Mouse (Mus musculus) neural tube, embryonic 11.5 days (tissue): ENCODE measurements around the gene Thbs3. TPM values are rescaled to one million over a fixed set of nuclear protein-coding genes. Genes with fewer than 3 reads are reported as not detected.

Source experiments
- ATAC-seq: fragments of 200-750 bp; cut with Nextera tagmentation; 2 replicates; pipeline ENCODE4 v1.8.0; 2017; ENCODE audit warnings: moderate number of reproducible peaks, mild to moderate bottlenecking, moderate TSS enrichment, moderate library complexity; ENCODE audit not compliant: insufficient read depth, low FRiP score, low TSS enrichment
- DNase-seq: peaks from one replicate; pipeline ENCODE4 v3.0.0-alpha.2; 2015; ENCODE audit warnings: low spot score
- H3K27ac ChIP-seq: fragments of 300-500 bp; sonication (generic); 2 replicates; pipeline ENCODE4 v1.5.1; 2014; ENCODE audit warnings: low read depth, mild to moderate bottlenecking, low read length
- H3K27me3 ChIP-seq: fragments of 300-500 bp; sonication (generic); 2 replicates; pipeline ENCODE4 v1.6.1; 2014; ENCODE audit warnings: mild to moderate bottlenecking, low read length, mixed read lengths; ENCODE audit not compliant: control insufficient read depth, insufficient read depth
- H3K36me3 ChIP-seq: fragments of 300-500 bp; sonication (generic); 2 replicates; pipeline ENCODE4 v1.6.1; 2014; ENCODE audit warnings: mild to moderate bottlenecking, low read length, moderate library complexity, mixed read lengths; ENCODE audit not compliant: control insufficient read depth, insufficient read depth
- H3K4me1 ChIP-seq: fragments of 300-500 bp; sonication (generic); 2 replicates; pipeline ENCODE4 v1.6.1; 2014; ENCODE audit warnings: low read length, mixed read lengths; ENCODE audit not compliant: control insufficient read depth, insufficient read depth
- H3K4me2 ChIP-seq: fragments of 300-500 bp; sonication (generic); 2 replicates; pipeline ENCODE4 v1.6.1; 2014; ENCODE audit warnings: low read depth, mild to moderate bottlenecking, moderate library complexity
- H3K4me3 ChIP-seq: fragments of 300-500 bp; sonication (generic); 2 replicates; pipeline ENCODE4 v1.5.1; 2014; ENCODE audit warnings: low read depth, low read length
- H3K9ac ChIP-seq: fragments of 300-500 bp; sonication (generic); 2 replicates; pipeline ENCODE4 v1.6.1; 2014; ENCODE audit warnings: mild to moderate bottlenecking, low read length
- H3K9me3 ChIP-seq: fragments of 300-500 bp; sonication (generic); 2 replicates; pipeline ENCODE4 v1.6.1; 2016; ENCODE audit warnings: low read length; ENCODE audit not compliant: control insufficient read depth
- WGBS: fragments of 180-500 bp; shearing (Covaris S2); extraction: QIAGEN DNeasy Blood & Tissue Kit; methylation state at CpG from one replicate; pipeline ENCODE4 v1.1.7; 2014; 5-methylcytosine and 5-hydroxymethylcytosine counted together
- polyA plus RNA-seq: library from polyadenylated mRNA; unstranded; fragments of >200 nt; fragmentation: Nextera tagmentation; extraction: Ambion mirVana; gene quantifications from 2 replicates; pipeline ENCODE4 v1.2.1, GENCODE M21; 2014

Gene Thbs3
- polyA plus RNA-seq, 1 experiment from 2014 or later: 26.3 TPM

DNA sequence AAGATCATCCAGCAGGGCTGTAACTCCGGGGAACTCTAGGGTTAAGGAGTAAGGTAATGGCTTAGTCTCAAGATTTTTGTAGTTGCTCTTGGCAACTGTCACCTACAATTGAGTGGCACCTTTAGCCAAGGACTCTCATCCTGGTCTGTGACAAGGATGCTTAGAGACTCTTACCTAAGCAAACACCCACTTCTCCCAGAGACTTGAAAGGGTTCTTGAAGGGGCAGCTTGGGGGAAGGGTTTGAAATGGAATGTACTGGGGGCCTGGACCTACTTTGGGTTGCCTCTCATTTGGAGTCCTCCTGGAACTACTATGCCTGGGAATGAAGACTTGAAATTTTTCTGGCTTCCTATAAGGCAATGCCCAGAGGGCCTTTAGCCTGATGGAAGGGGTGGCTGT is 3.3 kb downstream of the Thbs3 start:
- no peak for DNase-seq
- H3K27me3 ChIP-seq: no peaks in the 10 kb centered on the region
- no peak overlapping the region for H3K4me3 ChIP-seq
- no peak overlapping the region for H3K9ac ChIP-seq
- peaks cover 16% of the 10 kb centered on the region for H3K4me1 ChIP-seq
- no peak for ATAC-seq
- peaks cover 5% of the 10 kb centered on the region for H3K36me3 ChIP-seq
- H3K27ac ChIP-seq: no peak overlapping the region
- no peaks in the 10 kb centered on the region for H3K9me3 ChIP-seq
- WGBS: 85% methylated on average over 1 of the region's 1 CpGs
- H3K4me2 ChIP-seq: no peak overlapping the region

DNA sequence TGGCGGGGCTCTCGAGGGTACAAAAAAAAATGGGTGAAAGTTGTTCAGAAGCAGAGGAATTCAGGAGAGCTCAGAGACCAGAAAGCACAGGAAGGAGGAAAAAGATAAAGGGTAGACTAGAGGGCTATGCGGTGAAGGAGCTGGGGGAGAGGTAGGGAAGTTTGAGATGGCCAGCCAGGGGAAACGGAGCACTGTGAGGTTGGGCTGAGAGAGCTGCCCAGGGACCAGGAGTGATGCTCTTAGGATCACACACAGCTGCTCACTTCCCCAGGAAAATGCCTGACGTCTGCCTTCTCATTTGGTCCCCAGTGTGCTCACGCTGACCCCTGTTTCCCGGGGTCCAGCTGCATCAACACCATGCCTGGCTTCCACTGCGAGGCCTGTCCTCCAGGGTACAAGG is 4.6 kb downstream of the Thbs3 start:
- Histone ChIP-seq H3K4me2 (no peak overlapping the region), H3K27ac (no peak overlapping the region), H3K36me3 (peaks cover 7% of the 10 kb centered on the region), H3K4me3 (no peak overlapping the region), H3K27me3 (no peaks in the 10 kb centered on the region), H3K9ac (no peak overlapping the region; the same call in 1 of the 2 replicates), H3K9me3 (no peaks in the 10 kb centered on the region), H3K4me1 (peaks cover 22% of the 10 kb centered on the region)
- ATAC-seq: no peak
- WGBS: 45% methylated on average over 8 of the region's 8 CpGs
- no peak for DNase-seq

DNA sequence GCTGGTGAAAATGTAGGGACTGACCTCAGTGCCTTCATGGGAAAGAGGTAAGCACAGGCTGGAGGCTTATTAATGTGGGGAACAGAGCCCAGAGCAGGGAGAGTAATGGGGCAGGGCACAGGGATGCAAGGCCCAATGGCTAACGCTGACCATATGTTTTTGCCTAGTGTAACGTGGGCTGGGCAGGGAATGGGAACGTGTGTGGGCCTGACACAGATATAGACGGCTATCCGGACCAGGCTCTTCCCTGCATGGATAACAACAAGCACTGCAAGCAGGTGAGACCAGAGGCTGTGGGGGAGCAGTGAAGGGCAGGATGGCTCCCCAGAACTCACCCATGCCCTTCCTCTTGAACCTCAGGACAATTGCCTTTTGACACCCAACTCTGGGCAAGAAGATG is 6.2 kb downstream of the Thbs3 start:
- H3K4me2 ChIP-seq: no peak overlapping the region
- peaks cover 18% of the 10 kb centered on the region for H3K4me1 ChIP-seq
- H3K27me3 ChIP-seq: no peaks in the 10 kb centered on the region
- ATAC-seq: no peak
- no peaks in the 10 kb centered on the region for H3K9me3 ChIP-seq
- H3K27ac ChIP-seq: no peak overlapping the region
- H3K9ac ChIP-seq: no peak overlapping the region
- peaks cover 7% of the 10 kb centered on the region for H3K36me3 ChIP-seq
- DNase-seq: no peak
- H3K4me3 ChIP-seq: no peak overlapping the region
- 67% methylated on average over 5 of the region's 5 CpGs for WGBS

DNA sequence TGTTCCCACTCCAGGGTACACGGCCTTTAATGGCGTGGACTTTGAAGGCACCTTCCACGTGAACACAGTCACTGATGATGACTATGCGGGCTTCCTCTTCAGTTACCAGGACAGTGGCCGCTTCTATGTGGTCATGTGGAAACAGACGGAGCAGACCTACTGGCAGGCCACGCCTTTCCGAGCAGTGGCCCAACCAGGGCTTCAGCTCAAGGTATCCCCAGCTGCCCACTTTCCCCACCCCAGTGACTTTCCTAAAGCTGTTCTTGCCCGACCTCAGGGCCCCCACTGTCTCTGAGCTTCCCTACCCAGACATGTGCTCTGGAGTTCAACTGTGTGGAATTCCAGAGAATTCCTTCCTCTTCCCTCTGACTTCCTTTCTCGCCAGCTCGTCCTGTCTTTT is 9.8 kb downstream of the Thbs3 start:
- Histone ChIP-seq H3K4me3 (peak overlapping the region; percentile 64), H3K9ac (peak overlapping the region; percentile 75), H3K4me1 (peaks cover 23% of the 10 kb centered on the region), H3K27ac (peak overlapping the region; percentile 79), H3K4me2 (peak overlapping the region; percentile 80), H3K36me3 (peaks cover 7% of the 10 kb centered on the region), H3K27me3 (no peaks in the 10 kb centered on the region), H3K9me3 (no peaks in the 10 kb centered on the region)
- WGBS: 61% methylated on average over 11 of the region's 11 CpGs
- ATAC-seq (no peak), DNase-seq (no peak)

DNA sequence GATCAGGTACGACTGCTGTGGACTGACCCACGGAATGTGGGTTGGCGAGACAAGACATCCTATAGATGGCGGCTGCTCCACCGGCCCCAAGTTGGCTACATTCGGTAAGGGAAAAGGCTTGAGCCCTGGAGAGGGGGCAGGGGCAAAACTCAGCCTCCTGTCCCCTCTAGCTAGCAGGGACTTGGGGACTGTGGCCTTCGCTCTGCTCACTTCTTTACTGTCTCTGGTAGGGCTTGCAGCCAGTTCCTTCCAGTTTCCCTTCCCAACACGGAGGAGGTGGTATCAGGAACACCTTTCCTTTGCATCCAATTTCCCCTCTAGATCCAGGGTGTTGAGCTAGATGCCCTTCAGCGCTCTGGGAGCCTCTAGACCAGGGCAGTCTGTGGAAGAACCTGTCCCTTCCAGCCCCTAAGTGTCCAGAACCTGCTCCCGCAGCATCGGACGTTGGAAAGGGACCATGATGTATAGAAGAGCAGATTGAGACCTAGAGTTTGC is 10.4 kb downstream of the Thbs3 start:
- Histone ChIP-seq H3K4me1 (peaks cover 23% of the 10 kb centered on the region), H3K4me3 (peak overlapping the region; percentile 64), H3K27ac (peak overlapping the region; percentile 79), H3K9me3 (no peaks in the 10 kb centered on the region), H3K4me2 (peak overlapping the region; percentile 80), H3K9ac (peak overlapping the region; percentile 75), H3K36me3 (peaks cover 7% of the 10 kb centered on the region), H3K27me3 (no peaks in the 10 kb centered on the region)
- DNase-seq: no peak
- 39% methylated on average over 12 of the region's 12 CpGs for WGBS
- no peak for ATAC-seq

DNA sequence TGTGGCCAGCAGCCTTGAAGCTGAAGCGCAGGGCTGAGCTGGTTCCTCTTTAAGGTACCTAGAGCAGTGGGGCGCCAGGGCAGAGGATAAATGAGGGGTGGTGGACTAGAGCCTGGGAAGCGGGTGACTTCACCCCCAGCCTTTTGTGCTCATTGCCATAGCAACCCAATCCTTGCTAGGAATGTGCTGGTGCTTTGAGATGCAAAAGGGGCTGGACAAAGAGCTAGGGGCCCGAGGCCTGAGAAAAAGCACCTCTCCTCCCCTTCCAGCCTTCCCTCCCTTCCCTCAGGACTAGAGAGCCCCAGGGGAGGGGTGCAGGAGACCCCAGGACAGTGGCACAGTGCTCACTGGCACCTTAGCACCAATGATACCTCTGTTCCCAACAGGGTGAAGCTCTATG is 10.9 kb downstream of the Thbs3 start:
- H3K4me2 ChIP-seq: peak overlapping the region; percentile 80
- peak overlapping the region; percentile 79 for H3K27ac ChIP-seq
- H3K4me1 ChIP-seq: peaks cover 23% of the 10 kb centered on the region
- ATAC-seq: peak; percentile 69
- no peaks in the 10 kb centered on the region for H3K27me3 ChIP-seq
- no peaks in the 10 kb centered on the region for H3K9me3 ChIP-seq
- peaks cover 7% of the 10 kb centered on the region for H3K36me3 ChIP-seq
- peak overlapping the region; percentile 64 for H3K4me3 ChIP-seq
- 11% methylated on average over 4 of the region's 4 CpGs for WGBS
- peak overlapping the region; percentile 75 for H3K9ac ChIP-seq
- peak; percentile 86 for DNase-seq

DNA sequence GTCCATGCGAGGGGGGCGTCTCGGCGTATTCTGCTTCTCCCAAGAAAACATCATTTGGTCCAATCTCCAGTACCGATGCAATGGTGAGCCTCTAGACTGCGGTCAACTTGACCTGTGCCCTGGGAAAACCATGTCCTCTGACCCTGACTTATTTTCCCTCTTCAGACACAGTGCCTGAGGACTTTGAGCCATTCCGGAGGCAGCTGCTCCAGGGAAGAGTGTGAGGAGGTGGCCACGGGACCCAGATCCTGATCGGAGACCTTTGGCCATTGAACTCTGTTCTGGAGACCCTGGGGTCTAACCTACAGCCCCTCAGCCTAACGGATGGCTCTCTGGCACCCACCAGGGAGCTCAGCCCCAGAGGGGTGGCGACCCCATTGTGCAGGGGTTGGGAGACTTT is 11.4 kb downstream of the Thbs3 start:
- H3K4me1 ChIP-seq: peaks cover 23% of the 10 kb centered on the region
- no peaks in the 10 kb centered on the region for H3K9me3 ChIP-seq
- H3K36me3 ChIP-seq: peaks cover 7% of the 10 kb centered on the region
- H3K27me3 ChIP-seq: no peaks in the 10 kb centered on the region
- ATAC-seq: no peak
- peak overlapping the region; percentile 79 for H3K27ac ChIP-seq
- WGBS: 8% methylated on average over 11 of the region's 11 CpGs
- H3K4me3 ChIP-seq: peak overlapping the region; percentile 64
- H3K4me2 ChIP-seq: peak overlapping the region; percentile 80
- DNase-seq: no peak
- H3K9ac ChIP-seq: peak overlapping the region; percentile 75

DNA sequence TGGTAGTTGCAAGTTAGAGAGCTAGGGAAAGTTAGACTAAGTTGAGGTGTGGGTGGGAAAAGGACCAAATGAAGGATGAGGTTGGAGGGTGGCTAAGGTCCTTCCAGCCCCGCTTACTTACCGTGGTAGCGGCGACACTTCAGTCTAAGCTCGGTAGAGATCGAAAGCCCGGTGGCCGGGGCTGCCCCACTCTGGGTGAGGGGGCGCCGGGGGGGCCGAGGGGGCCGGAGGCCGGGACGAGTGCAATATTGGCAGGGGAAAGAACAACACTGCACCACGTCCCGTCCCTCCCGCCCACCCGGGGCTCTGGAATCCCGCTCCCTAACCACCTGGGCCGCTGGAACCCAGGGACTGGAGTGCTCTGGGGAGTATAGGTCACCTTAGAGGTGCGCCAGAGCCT is 11.9 kb downstream of the Thbs3 start, which contains the start of gene Mtx1:
TSS of gene Mtx1 (minus strand) at position 189 of the 400 bp plus-strand sequence.
- Histone ChIP-seq H3K9me3 (no peaks in the 10 kb centered on the region), H3K27ac (peak within 1 kb of the TSS; percentile 79), H3K9ac (peak within 1 kb of the TSS; percentile 75), H3K4me1 (peaks cover 23% of the 10 kb centered on the region), H3K36me3 (peaks cover 7% of the 10 kb centered on the region), H3K4me2 (peak within 1 kb of the TSS; percentile 80), H3K27me3 (no peaks in the 10 kb centered on the region), H3K4me3 (peak within 1 kb of the TSS; percentile 64)
- 2% methylated on average over 21 of the region's 21 CpGs for WGBS
- DNase-seq (no peak), ATAC-seq (no peak; the same call in 1 of the 2 replicates)
